Mouse (Mus musculus): Measurements from ENCODE around the gene Elmo2. TPM values are rescaled to one million over a fixed set of nuclear protein-coding genes. Genes with fewer than 3 reads are reported as not detected.

Gene Elmo2
- polyA plus RNA-seq, 1 experiment from 2014 or later, result 40.8 TPM

GRCm38 (mm10) chr2:165256213-165256612, 70.1 kb downstream of the Elmo2 start:
- Histone ChIP-seq H3K4me2 (no peak overlapping the region), H3K9ac (no peak overlapping the region), H3K9me3 (no peaks in the 10 kb centered on the region), H3K36me3 (no peaks in the 10 kb centered on the region), H3K4me3 (no peak overlapping the region), H3K27me3 (replicated peaks) (peaks cover 92% of the 10 kb centered on the region), H3K27ac (replicated peaks) (no peak overlapping the region), H3K4me1 (no peaks in the 10 kb centered on the region)
- no peak for ATAC-seq (ENCODE audit: extremely low read depth, insufficient number of reproducible peaks, low FRiP score, low TSS enrichment)
- WGBS, result 55% methylated on average over 10 of the region's 10 CpGs

GRCm38 (mm10) chr2:165253867-165254266, 72.4 kb downstream of the Elmo2 start:
- Histone ChIP-seq H3K4me2 (no peak overlapping the region), H3K27ac (replicated peaks) (no peak overlapping the region), H3K9ac (no peak overlapping the region), H3K4me1 (no peaks in the 10 kb centered on the region), H3K9me3 (no peaks in the 10 kb centered on the region), H3K36me3 (no peaks in the 10 kb centered on the region), H3K4me3 (no peak overlapping the region), H3K27me3 (replicated peaks) (peaks cover 95% of the 10 kb centered on the region)
- ATAC-seq (ENCODE audit: extremely low read depth, insufficient number of reproducible peaks, low FRiP score, low TSS enrichment), result no peak
- WGBS, result 10% methylated on average over 10 of the region's 10 CpGs

- Histone ChIP-seq H3K9ac (no peak overlapping the region), H3K36me3 (no peaks in the 10 kb centered on the region), H3K27ac (replicated peaks) (no peak overlapping the region), H3K4me1 (no peaks in the 10 kb centered on the region), H3K4me2 (no peak overlapping the region), H3K4me3 (no peak overlapping the region), H3K27me3 (replicated peaks) (peaks cover 95% of the 10 kb centered on the region), H3K9me3 (no peaks in the 10 kb centered on the region)
- WGBS, result 60% methylated on average over 8 of the region's 8 CpGs
- no peak for ATAC-seq (ENCODE audit: extremely low read depth, insufficient number of reproducible peaks, low FRiP score, low TSS enrichment)
These were observed 73.0 kb downstream of the Elmo2 start for GRCm38 (mm10) chr2:165253269-165253668.

- no peak for ATAC-seq (ENCODE audit: extremely low read depth, insufficient number of reproducible peaks, low FRiP score, low TSS enrichment)
- Histone ChIP-seq H3K27ac (replicated peaks) (no peak overlapping the region), H3K27me3 (replicated peaks) (peaks cover 95% of the 10 kb centered on the region)
These were observed 73.5 kb downstream of the Elmo2 start for GRCm38 (mm10) chr2:165252801-165253200.

GRCm38 (mm10) chr2:165252381-165252780, 73.9 kb downstream of the Elmo2 start:
- Histone ChIP-seq H3K4me3 (no peak overlapping the region), H3K27me3 (replicated peaks) (peaks cover 95% of the 10 kb centered on the region), H3K9me3 (no peaks in the 10 kb centered on the region), H3K4me1 (no peaks in the 10 kb centered on the region), H3K9ac (no peak overlapping the region), H3K27ac (replicated peaks) (no peak overlapping the region), H3K36me3 (no peaks in the 10 kb centered on the region), H3K4me2 (no peak overlapping the region)
- 60% methylated on average over 8 of the region's 8 CpGs for WGBS
- ATAC-seq (ENCODE audit: extremely low read depth, insufficient number of reproducible peaks, low FRiP score, low TSS enrichment), result no peak

More at GRCm38 (mm10) chr2:165252801-165253200, 73.5 kb downstream of the Elmo2 start:
- no peak overlapping the region for H3K4me2 ChIP-seq
- 47% methylated on average over 9 of the region's 9 CpGs for WGBS
- no peaks in the 10 kb centered on the region for H3K9me3 ChIP-seq
- H3K36me3 ChIP-seq, result no peaks in the 10 kb centered on the region
- no peak overlapping the region for H3K4me3 ChIP-seq
- H3K4me1 ChIP-seq, result no peaks in the 10 kb centered on the region
- no peak overlapping the region for H3K9ac ChIP-seq

GRCm38 (mm10) chr2:165250903-165251302, 75.4 kb downstream of the Elmo2 start:
- H3K9me3 ChIP-seq, result no peaks in the 10 kb centered on the region
- H3K9ac ChIP-seq, result no peak overlapping the region
- ATAC-seq (ENCODE audit: extremely low read depth, insufficient number of reproducible peaks, low FRiP score, low TSS enrichment), result no peak
- 36% methylated on average over 1 of the region's 1 CpGs for WGBS
- peaks cover 93% of the 10 kb centered on the region for H3K27me3 ChIP-seq (replicated peaks)
- no peak overlapping the region for H3K4me2 ChIP-seq
- H3K36me3 ChIP-seq, result no peaks in the 10 kb centered on the region
- no peak overlapping the region for H3K4me3 ChIP-seq
- H3K4me1 ChIP-seq, result no peaks in the 10 kb centered on the region
- H3K27ac ChIP-seq (replicated peaks), result no peak overlapping the region

GRCm38 (mm10) chr2:165248967-165249366, 77.3 kb downstream of the Elmo2 start:
- Histone ChIP-seq H3K4me3 (no peak overlapping the region), H3K27me3 (replicated peaks) (peaks cover 93% of the 10 kb centered on the region), H3K9me3 (no peaks in the 10 kb centered on the region), H3K9ac (no peak overlapping the region), H3K4me2 (no peak overlapping the region), H3K4me1 (no peaks in the 10 kb centered on the region), H3K36me3 (no peaks in the 10 kb centered on the region), H3K27ac (replicated peaks) (no peak overlapping the region)
- no peak for ATAC-seq (ENCODE audit: extremely low read depth, insufficient number of reproducible peaks, low FRiP score, low TSS enrichment)
- WGBS, result 16% methylated on average over 3 of the region's 3 CpGs

GRCm38 (mm10) chr2:165246349-165246748, 79.9 kb downstream of the Elmo2 start:
- H3K9me3 ChIP-seq, result no peaks in the 10 kb centered on the region
- no peak overlapping the region for H3K27ac ChIP-seq (replicated peaks)
- no peak overlapping the region for H3K4me3 ChIP-seq
- H3K4me2 ChIP-seq, result no peak overlapping the region
- H3K36me3 ChIP-seq, result no peaks in the 10 kb centered on the region
- H3K9ac ChIP-seq, result no peak overlapping the region
- WGBS, result 12% methylated on average over 11 of the region's 11 CpGs
- ATAC-seq (ENCODE audit: extremely low read depth, insufficient number of reproducible peaks, low FRiP score, low TSS enrichment), result no peak
- H3K4me1 ChIP-seq, result peaks cover 4% of the 10 kb centered on the region
- peaks cover 94% of the 10 kb centered on the region for H3K27me3 ChIP-seq (replicated peaks)

GRCm38 (mm10) chr2:165243122-165243720, 83.1 kb downstream of the Elmo2 start:
- H3K9me3 ChIP-seq, result no peaks in the 10 kb centered on the region
- ATAC-seq (ENCODE audit: extremely low read depth, insufficient number of reproducible peaks, low FRiP score, low TSS enrichment), result no peak
- WGBS, result 6% methylated on average over 11 of the region's 11 CpGs

GRCm38 (mm10) chr2:165242575-165242974, 83.7 kb downstream of the Elmo2 start:
- H3K27ac ChIP-seq (replicated peaks), result no peak overlapping the region
- H3K9me3 ChIP-seq, result no peaks in the 10 kb centered on the region
- no peak overlapping the region for H3K9ac ChIP-seq
- H3K27me3 ChIP-seq (replicated peaks), result peaks cover 99% of the 10 kb centered on the region
- H3K4me1 ChIP-seq, result peaks cover 4% of the 10 kb centered on the region
- 2% methylated on average over 13 of the region's 13 CpGs for WGBS
- H3K36me3 ChIP-seq, result no peaks in the 10 kb centered on the region
- no peak overlapping the region for H3K4me2 ChIP-seq
- no peak for ATAC-seq (ENCODE audit: extremely low read depth, insufficient number of reproducible peaks, low FRiP score, low TSS enrichment)
- H3K4me3 ChIP-seq, result no peak overlapping the region

More at GRCm38 (mm10) chr2:165243122-165243720, 83.1 kb downstream of the Elmo2 start:
- Histone ChIP-seq H3K4me2 (no peak overlapping the region), H3K9ac (no peak overlapping the region), H3K4me1 (peaks cover 4% of the 10 kb centered on the region), H3K4me3 (no peak overlapping the region), H3K36me3 (no peaks in the 10 kb centered on the region), H3K27me3 (replicated peaks) (peaks cover 99% of the 10 kb centered on the region), H3K27ac (replicated peaks) (no peak overlapping the region)

GRCm38 (mm10) chr2:165241786-165242185, 84.5 kb downstream of the Elmo2 start:
- no peaks in the 10 kb centered on the region for H3K36me3 ChIP-seq
- H3K27ac ChIP-seq (replicated peaks), result no peak overlapping the region
- peaks cover 98% of the 10 kb centered on the region for H3K27me3 ChIP-seq (replicated peaks)
- H3K9ac ChIP-seq, result no peak overlapping the region
- H3K4me1 ChIP-seq, result peaks cover 4% of the 10 kb centered on the region
- WGBS, result 45% methylated on average over 7 of the region's 7 CpGs
- no peak overlapping the region for H3K4me3 ChIP-seq
- ATAC-seq (ENCODE audit: extremely low read depth, insufficient number of reproducible peaks, low FRiP score, low TSS enrichment), result no peak
- H3K4me2 ChIP-seq, result no peak overlapping the region
- no peaks in the 10 kb centered on the region for H3K9me3 ChIP-seq

- Histone ChIP-seq H3K4me3 (no peak overlapping the region), H3K4me1 (peaks cover 4% of the 10 kb centered on the region), H3K4me2 (no peak overlapping the region), H3K27ac (replicated peaks) (no peak overlapping the region), H3K9ac (no peak overlapping the region), H3K27me3 (replicated peaks) (peaks cover 99% of the 10 kb centered on the region), H3K9me3 (no peaks in the 10 kb centered on the region), H3K36me3 (no peaks in the 10 kb centered on the region)
- no peak for ATAC-seq (ENCODE audit: extremely low read depth, insufficient number of reproducible peaks, low FRiP score, low TSS enrichment)
- 19% methylated on average over 8 of the region's 8 CpGs for WGBS
These were observed 85.9 kb downstream of the Elmo2 start for GRCm38 (mm10) chr2:165240371-165240770.

Measured in heart, embryonic 13.5 days (tissue).